Mouse (Mus musculus) heart, adult 18-20 months (tissue): ENCODE measurements around the gene Gm5771. TPM values are rescaled to one million over a fixed set of nuclear protein-coding genes. Genes with fewer than 3 reads are reported as not detected.
"Not testable (repeated sequence)": the region's sequence is repeated elsewhere in the genome, so short reads cannot be mapped to it uniquely, and the experiment has no call there.

Experiments
- DNase-seq, 2 experiments: peaks; one replicate each; pipeline ENCODE4 v3.0.0; 2021 to 2022; ENCODE audit warnings: mixed read lengths in 1 of 2
- long read RNA-seq, 2 experiments: library from polyadenylated mRNA; stranded (forward); transcript quantifications; one replicate each; pipeline ENCODE4 v2.0.0; 2021
- total RNA-seq, 2 experiments: library from RNA; stranded (reverse); gene quantifications; 2 replicates each; pipeline ENCODE4 v1.2.3; 2021

Gene Gm5771
- not detected for total RNA-seq
- long read RNA-seq, experiment 1 = 0 reads
- long read RNA-seq, experiment 2 = 0 reads

DNA sequence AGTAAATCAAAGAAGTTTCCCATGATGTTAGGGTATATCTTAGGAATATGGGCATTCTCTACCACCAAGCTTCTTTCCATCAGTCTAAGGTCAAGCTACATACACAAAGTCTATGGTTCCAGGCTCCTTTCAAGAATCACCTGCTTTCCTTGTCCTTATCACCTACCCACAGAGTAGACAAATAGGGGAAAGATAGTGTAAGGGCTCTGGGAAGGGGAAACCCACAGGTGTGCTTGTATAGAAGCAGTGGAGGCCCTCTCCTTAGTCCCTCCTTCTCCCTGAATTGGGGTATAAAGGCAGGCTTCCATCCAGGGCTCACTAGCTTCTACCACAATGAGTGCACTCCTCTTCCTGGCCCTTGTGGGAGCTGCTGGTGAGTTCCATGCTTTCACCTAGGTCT is at the start of gene Gm5771:
Gm5771 (plus strand) TSS at position 301 of the 400 bp plus-strand sequence.
- DNase-seq = not testable (repeated sequence)

DNA sequence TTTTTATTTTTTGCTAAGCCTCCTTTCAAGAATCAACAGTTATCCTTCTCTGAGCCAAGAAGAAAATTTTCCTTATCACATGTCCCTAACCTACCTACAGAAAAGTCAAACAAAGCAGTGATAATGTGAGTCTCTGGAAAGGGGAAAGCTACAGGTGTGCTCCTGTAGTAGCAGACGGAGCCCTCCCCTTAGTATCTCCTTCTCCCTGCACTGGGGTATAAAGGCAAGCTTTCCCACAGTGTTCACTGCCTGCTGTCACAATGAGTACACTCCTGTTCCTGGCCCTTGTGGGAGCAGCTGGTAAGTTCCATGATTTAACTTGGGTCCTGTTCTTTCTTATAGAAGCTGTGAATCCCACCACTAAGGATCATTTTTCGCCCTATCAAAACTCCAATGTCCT is 38.2 kb upstream of the Gm5771 start, which contains the start of gene Try10:
Try10 (plus strand) TSS at position 174 of the 400 bp plus-strand sequence.
- no peak for DNase-seq

DNA sequence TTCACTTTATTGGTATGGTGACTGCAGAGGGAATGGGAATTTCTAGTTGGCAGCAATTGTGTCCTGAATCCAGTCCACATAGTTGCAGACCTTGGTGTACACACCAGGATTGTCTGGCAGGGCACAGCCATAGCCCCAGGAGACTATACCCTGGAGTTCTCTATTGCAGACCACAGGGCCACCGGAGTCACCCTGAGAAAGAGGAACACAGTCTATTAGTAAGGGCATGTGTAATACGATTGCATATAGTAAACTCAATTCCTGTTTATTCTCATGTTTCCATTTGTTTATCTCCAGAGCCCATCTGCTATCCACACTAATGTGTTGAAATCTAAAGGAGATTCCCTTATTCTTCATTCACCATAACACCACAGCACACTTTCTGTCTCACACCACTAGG is 18.4 kb upstream of the Gm5771 start:
- not testable (repeated sequence) for DNase-seq

DNA sequence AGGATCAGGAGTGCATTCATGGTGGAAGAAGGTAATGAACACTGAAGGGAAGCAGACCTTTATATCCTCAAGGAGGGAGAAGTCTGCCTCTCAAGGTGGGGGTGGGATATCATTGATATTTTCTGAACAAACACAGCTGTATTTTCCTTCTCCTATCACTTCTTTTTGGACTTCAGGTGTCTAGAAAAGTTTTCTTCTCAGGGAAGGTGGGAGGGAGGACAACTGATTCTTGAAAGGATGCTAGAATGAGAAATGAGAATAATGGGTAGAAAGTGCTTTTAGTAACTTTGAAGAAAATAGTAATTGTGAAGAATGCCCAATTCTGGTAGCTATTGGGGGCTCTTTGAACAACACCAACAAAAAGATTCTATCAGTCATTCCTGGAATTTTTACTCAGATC is 14.6 kb upstream of the Gm5771 start, which contains the start of gene Prss3:
Prss3 (minus strand) TSS at position 101 of the 400 bp plus-strand sequence.
- not testable (repeated sequence) for DNase-seq

DNA sequence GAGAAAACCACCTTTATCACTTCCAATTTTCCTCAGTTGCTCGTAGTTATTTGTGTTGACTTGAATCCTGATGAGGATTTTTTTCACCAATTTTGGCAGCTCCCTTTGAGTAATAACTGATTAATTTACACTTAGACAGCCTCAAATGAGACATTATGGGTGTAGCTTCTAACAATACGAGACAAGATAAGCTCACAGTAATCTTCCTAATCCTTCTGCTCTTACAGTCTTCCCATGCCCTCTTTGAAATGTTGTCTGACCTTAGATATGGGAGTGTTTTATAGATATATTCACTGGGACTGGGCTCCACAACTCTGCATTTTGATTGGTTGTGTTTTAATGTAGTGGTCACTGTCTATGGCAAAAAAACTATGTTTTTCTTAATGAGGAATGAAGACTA is 5.4 kb upstream of the Gm5771 start:
- DNase-seq = no peak

DNA sequence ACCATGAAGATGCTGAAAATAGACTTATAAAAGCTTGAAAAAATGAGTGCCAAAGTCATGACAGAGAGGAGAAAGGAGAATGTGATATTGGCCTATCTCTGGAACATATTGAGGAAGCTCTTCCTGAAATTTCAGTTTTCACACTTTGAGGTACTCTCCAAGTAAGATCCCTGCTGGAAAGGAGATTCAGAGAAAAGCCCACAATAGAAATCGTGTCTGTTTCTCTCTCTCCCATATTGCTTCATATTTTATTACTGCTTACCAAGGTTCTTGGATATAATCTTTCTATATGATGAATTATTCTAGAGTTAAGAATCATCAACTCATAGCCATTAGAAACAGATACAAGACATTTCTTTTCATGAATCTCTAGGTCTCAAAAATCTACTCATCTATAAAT is 516 bp upstream of the Gm5771 start:
- DNase-seq = not testable (repeated sequence)

DNA sequence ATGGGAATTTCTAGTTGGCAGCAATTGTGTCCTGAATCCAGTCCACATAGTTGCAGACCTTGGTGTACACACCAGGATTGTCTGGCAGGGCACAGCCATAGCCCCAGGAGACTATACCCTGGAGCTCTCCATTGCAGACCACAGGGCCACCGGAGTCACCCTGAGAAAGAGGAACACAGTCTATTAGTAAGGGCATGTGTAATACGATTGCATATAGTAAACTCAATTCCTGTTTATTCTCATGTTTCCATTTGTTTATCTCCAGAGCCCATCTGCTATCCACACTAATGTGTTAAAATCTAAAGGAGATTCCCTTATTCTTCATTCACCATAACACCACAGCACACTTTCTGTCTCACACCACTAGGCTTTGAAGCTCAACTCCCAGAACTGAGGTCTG is 50.1 kb downstream of the Gm5771 start:
- DNase-seq = not testable (repeated sequence)

DNA sequence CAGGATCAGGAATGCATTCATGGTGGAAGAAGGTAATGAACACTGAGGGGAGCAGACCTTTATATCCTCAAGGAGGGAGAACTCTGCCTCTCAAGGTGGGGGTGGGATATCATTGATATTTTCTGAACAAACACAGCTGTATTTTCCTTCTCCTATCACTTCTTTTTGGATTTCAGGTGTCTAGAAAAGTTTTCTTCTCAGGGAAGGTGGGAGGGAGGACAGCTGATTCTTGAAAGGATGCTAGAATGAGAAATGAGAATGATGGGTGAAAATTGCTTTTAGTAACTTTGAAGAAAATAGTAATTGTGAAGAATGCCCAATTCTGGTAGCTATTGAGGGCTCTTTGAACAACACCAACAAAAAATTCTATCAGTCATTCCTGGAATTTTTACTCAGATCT is 53.9 kb downstream of the Gm5771 start, which contains the start of gene Gm10334:
Gm10334 (minus strand) TSS at position 101 of the 400 bp plus-strand sequence.
- DNase-seq = not testable (repeated sequence)

Other genes with a start within 250 kb of the Gm5771 start
- gene Try4, start 90.1 kb upstream of the Gm5771 start, total RNA-seq = not detected
- not detected for gene Try5, start 75.5 kb upstream of the Gm5771 start, total RNA-seq
- not detected for gene Try10, start 38.3 kb upstream of the Gm5771 start, total RNA-seq
- not detected for gene Prss3, start 14.7 kb upstream of the Gm5771 start, total RNA-seq
- not detected for gene Gm10334, start 53.8 kb downstream of the Gm5771 start, total RNA-seq
- gene Prss1, start 66.6 kb downstream of the Gm5771 start, total RNA-seq = not detected
- not detected for gene Prss2, start 129.4 kb downstream of the Gm5771 start, total RNA-seq
- gene Ephb6, start 213.1 kb downstream of the Gm5771 start, total RNA-seq = 1 to 10 TPM; 1.3 to 1.8 TPM
- not detected for gene Trpv6, start 244.0 kb downstream of the Gm5771 start, total RNA-seq